37 mouse cellular contexts compared by ENCODE assay signal in the genomic region with DNA sequence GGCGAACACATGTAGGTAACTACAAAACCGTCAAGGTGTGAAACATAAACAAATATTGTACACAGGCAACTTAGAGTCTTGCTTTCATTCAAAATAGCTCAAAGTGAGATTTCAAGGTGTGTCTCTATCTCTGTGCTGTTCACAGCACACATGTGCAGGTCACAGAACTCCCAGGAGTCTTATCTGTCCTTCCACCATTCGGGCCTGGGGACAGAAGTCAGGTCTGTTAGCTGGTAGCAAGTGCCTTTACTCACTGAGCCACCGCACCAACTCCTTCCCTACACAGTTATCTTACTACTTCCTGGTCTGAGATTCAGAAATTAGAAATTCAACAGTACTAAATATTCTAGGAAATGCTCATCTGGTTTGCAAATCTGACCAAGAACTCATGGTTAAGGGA. TPM values are rescaled to one million over a fixed set of nuclear protein-coding genes. Genes with fewer than 3 reads are reported as not detected.
"Had no signal": no experiment of that assay in that cellular context is flagged by ENCODE, and none has a peak within 500 bp of the region (broad histone marks: within the 10 kb centered on the region; RNA-seq: fewer than 3 reads in every experiment).

No protein-coding gene starts in this region.

- H3K9ac ChIP-seq: heart, embryonic 12.5 days; hindbrain, embryonic 13.5 days; hindbrain, embryonic 15.5 days; limb, embryonic 12.5 days had no signal

- H3K4me2 ChIP-seq: heart, embryonic 12.5 days; hindbrain, embryonic 13.5 days; hindbrain, embryonic 15.5 days; limb, embryonic 12.5 days had no signal

- H3K9me3 ChIP-seq: heart, embryonic 10.5 days; heart, embryonic 12.5 days; hindbrain, embryonic 10.5 days; hindbrain, embryonic 13.5 days; hindbrain, embryonic 15.5 days; limb, embryonic 10.5 days; limb, embryonic 12.5 days had no signal

- H3K36me3 ChIP-seq: hindbrain, embryonic 13.5 days; hindbrain, embryonic 15.5 days had no signal

- ATAC-seq: forebrain, embryonic 16.5 days; hindbrain, postnatal 0 days; intestine, postnatal 0 days had no signal

- H3K27ac ChIP-seq: heart, embryonic 10.5 days; hindbrain, embryonic 10.5 days; hindbrain, embryonic 13.5 days; hindbrain, embryonic 15.5 days; hindbrain, postnatal 0 days; layer of hippocampus, adult 2 months; left cerebral cortex, adult 2 months; limb, embryonic 10.5 days; limb, embryonic 12.5 days had no signal

- DNase-seq: gastrocnemius, postnatal 14 days; heart, adult 18-20 months; heart, postnatal 10 days; heart, postnatal 4 days; kidney, adult 18-20 months; kidney, adult 8-10 months; kidney, postnatal 10 days; kidney, postnatal 25 days; kidney, postnatal 4 days had no signal

- H3K27me3 ChIP-seq: heart, embryonic 12.5 days; hindbrain, embryonic 13.5 days; hindbrain, embryonic 15.5 days; limb, embryonic 12.5 days had no signal

- H3K4me3 ChIP-seq: heart, embryonic 10.5 days; heart, embryonic 12.5 days; hindbrain, embryonic 10.5 days; hindbrain, embryonic 13.5 days; hindbrain, embryonic 15.5 days; layer of hippocampus, adult 2 months; left cerebral cortex, adult 2 months; limb, embryonic 10.5 days; limb, embryonic 12.5 days had no signal

RNA-seq across cellular contexts. Expression of gene Gm17304, which starts 34.5 kb away (rescaled TPM):
- total RNA-seq: gastrocnemius, adult 8-10 months; gastrocnemius, postnatal 14 days; gastrocnemius, postnatal 4 days; granulocyte monocyte progenitor cell, adult 5-6 weeks; heart, adult 18-20 months; heart, adult 8-10 months; heart, postnatal 10 days; heart, postnatal 25 days; heart, postnatal 4 days; hindbrain, postnatal 0 days; layer of hippocampus, adult 2 months; layer of hippocampus, postnatal 10 days; layer of hippocampus, postnatal 25 days; left cerebral cortex, adult 2 months; left cerebral cortex, postnatal 14 days; left cerebral cortex, postnatal 36 days had no signal
- polyA plus RNA-seq: forebrain, embryonic 16.5 days; frontal cortex, adult 2 months; heart, embryonic 10.5 days; heart, embryonic 12.5 days; heart, embryonic 14.5 days; heart, embryonic 16.5 days; hindbrain, embryonic 10.5 days; hindbrain, embryonic 13.5 days; hindbrain, embryonic 15.5 days; hindbrain, postnatal 0 days; intestine, embryonic 14.5 days; intestine, postnatal 0 days; kidney, embryonic 14.5 days; kidney, embryonic 16.5 days; limb, embryonic 10.5 days; limb, embryonic 12.5 days; limb, embryonic 14.5 days had no signal
